In genomic region chr7:134619220-134619975, GRCm38 (mm10) we compare ENCODE assay signal across 17 mouse cellular contexts. TPM values are rescaled to one million over a fixed set of nuclear protein-coding genes. Genes with fewer than 3 reads are reported as not detected.
DNase-seq lines count a peak whose midpoint lies in the region; ATAC-seq and TF ChIP-seq lines count a peak whose summit lies in the region.
"Had no signal": no experiment of that assay in that cellular context is flagged by ENCODE, and none has a peak within 500 bp of the region (broad histone marks: within the 10 kb centered on the region; RNA-seq: fewer than 3 reads in every experiment).

No protein-coding gene starts in this region.

- WGBS in hindbrain, embryonic 14.5 days = 14% methylated on average over 2 of the region's 2 CpGs
- 15% methylated on average over 2 of the region's 2 CpGs for WGBS in hindbrain, embryonic 16.5 days
- 15% methylated on average over 2 of the region's 2 CpGs for WGBS in kidney, postnatal 0 days
- 31% methylated on average over 2 of the region's 2 CpGs for WGBS in intestine, embryonic 15.5 days

- no peak overlapping the region for H3K27ac ChIP-seq in hindbrain, embryonic 14.5 days
- H3K27ac ChIP-seq in hindbrain, embryonic 16.5 days (ENCODE audit: low read depth, low read length) = no peak overlapping the region
- H3K27ac ChIP-seq in kidney, postnatal 0 days = no peak overlapping the region
- no peak overlapping the region for H3K27ac ChIP-seq in intestine, embryonic 15.5 days
- H3K27ac ChIP-seq: gastrocnemius, adult 2 months; midbrain, embryonic 15.5 days; neural tube, embryonic 15.5 days had no signal

- H3K4me2 ChIP-seq in hindbrain, embryonic 14.5 days (replicated peaks) = no peak overlapping the region
- H3K4me2 ChIP-seq in hindbrain, embryonic 16.5 days (ENCODE audit: low read length) = no peak overlapping the region
- H3K4me2 ChIP-seq in kidney, postnatal 0 days (ENCODE audit: low read length) = no peak overlapping the region
- H3K4me2 ChIP-seq in intestine, embryonic 15.5 days (replicated peaks) = no peak overlapping the region
- H3K4me2 ChIP-seq: midbrain, embryonic 15.5 days; neural tube, embryonic 15.5 days had no signal

- H3K9me3 ChIP-seq in hindbrain, embryonic 14.5 days (ENCODE audit: control insufficient read depth, low read length) = no peaks in the 10 kb centered on the region
- no peaks in the 10 kb centered on the region for H3K9me3 ChIP-seq in hindbrain, embryonic 16.5 days (ENCODE audit: control insufficient read depth, low read length)
- H3K9me3 ChIP-seq in kidney, postnatal 0 days (replicated peaks; ENCODE audit: low read length) = no peaks in the 10 kb centered on the region
- no peaks in the 10 kb centered on the region for H3K9me3 ChIP-seq in intestine, embryonic 15.5 days
- H3K9me3 ChIP-seq: midbrain, embryonic 15.5 days; neural tube, embryonic 15.5 days had no signal

- H3K36me3 ChIP-seq in hindbrain, embryonic 14.5 days (replicated peaks; ENCODE audit: control insufficient read depth, insufficient read depth) = no peaks in the 10 kb centered on the region
- no peaks in the 10 kb centered on the region for H3K36me3 ChIP-seq in hindbrain, embryonic 16.5 days (ENCODE audit: control insufficient read depth, insufficient read depth, low read length)
- H3K36me3 ChIP-seq in kidney, postnatal 0 days (ENCODE audit: insufficient read depth, low read length) = no peaks in the 10 kb centered on the region
- H3K36me3 ChIP-seq in intestine, embryonic 15.5 days = no peaks in the 10 kb centered on the region
- H3K36me3 ChIP-seq: midbrain, embryonic 15.5 days; neural tube, embryonic 15.5 days had no signal

- H3K4me3 ChIP-seq in hindbrain, embryonic 14.5 days (replicated peaks; ENCODE audit: low read length) = no peak overlapping the region
- no peak overlapping the region for H3K4me3 ChIP-seq in hindbrain, embryonic 16.5 days (ENCODE audit: low read length)
- H3K4me3 ChIP-seq in kidney, postnatal 0 days (replicated peaks; ENCODE audit: low read depth, low read length) = no peak overlapping the region
- H3K4me3 ChIP-seq in intestine, embryonic 15.5 days (replicated peaks) = no peak overlapping the region
- H3K4me3 ChIP-seq: gastrocnemius, adult 2 months; midbrain, embryonic 15.5 days; neural tube, embryonic 15.5 days had no signal

- H3K9ac ChIP-seq in hindbrain, embryonic 14.5 days = no peak overlapping the region
- no peak overlapping the region for H3K9ac ChIP-seq in hindbrain, embryonic 16.5 days (ENCODE audit: low read depth, low read length)
- no peak overlapping the region for H3K9ac ChIP-seq in kidney, postnatal 0 days (ENCODE audit: low read depth, low read length)
- H3K9ac ChIP-seq in intestine, embryonic 15.5 days = no peak overlapping the region
- H3K9ac ChIP-seq: midbrain, embryonic 15.5 days; neural tube, embryonic 15.5 days had no signal

- no peaks in the 10 kb centered on the region for H3K27me3 ChIP-seq in hindbrain, embryonic 14.5 days (ENCODE audit: control insufficient read depth, insufficient read depth, low read length)
- H3K27me3 ChIP-seq in hindbrain, embryonic 16.5 days (replicated peaks; ENCODE audit: control insufficient read depth, insufficient read depth, low read length) = no peaks in the 10 kb centered on the region
- no peaks in the 10 kb centered on the region for H3K27me3 ChIP-seq in kidney, postnatal 0 days (ENCODE audit: insufficient read depth, low read length)
- no peaks in the 10 kb centered on the region for H3K27me3 ChIP-seq in intestine, embryonic 15.5 days (replicated peaks)
- H3K27me3 ChIP-seq: midbrain, embryonic 15.5 days; neural tube, embryonic 15.5 days had no signal

- ATAC-seq in hindbrain, embryonic 14.5 days (ENCODE audit: low FRiP score) = no peak
- no peak for ATAC-seq in hindbrain, embryonic 16.5 days
- ATAC-seq in kidney, postnatal 0 days (replicated peaks; ENCODE audit: low FRiP score, low read depth) = peak; percentile 66
- ATAC-seq in intestine, embryonic 15.5 days = no peak
- ATAC-seq: intestine, embryonic 16.5 days; midbrain, embryonic 15.5 days had no signal

- DNase-seq in hindbrain, embryonic 14.5 days (ENCODE audit: low spot score) = peak; percentile 36
- DNase-seq in 3134 (ENCODE audit: extremely low read depth, insufficient read length, low spot score) = peak; percentile 40
- DNase-seq in NIH3T3 (ENCODE audit: low read depth) = peak; percentile 12
- peak; percentile 43 for DNase-seq in kidney, postnatal 0 days (ENCODE audit: low spot score)
- no peak for DNase-seq in thymus, postnatal 25 days
- no peak for DNase-seq in cerebellum, adult 8-10 months
- DNase-seq: cerebellum, adult 2 months; gastrocnemius, adult 2 months; heart, postnatal 4 days; layer of hippocampus, adult 9-11 months; right cerebral cortex, adult 18-20 months; thymus, adult 2 months had no signal

- H3K4me1 ChIP-seq in hindbrain, embryonic 14.5 days (replicated peaks; ENCODE audit: control insufficient read depth, insufficient read depth, low read length) = no peaks in the 10 kb centered on the region; the same call in 1 of the 2 replicates
- H3K4me1 ChIP-seq in hindbrain, embryonic 16.5 days (ENCODE audit: control insufficient read depth, insufficient read depth, low read depth, low read length) = no peaks in the 10 kb centered on the region
- no peaks in the 10 kb centered on the region for H3K4me1 ChIP-seq in kidney, postnatal 0 days (replicated peaks; ENCODE audit: insufficient read depth, low read length)
- H3K4me1 ChIP-seq in intestine, embryonic 15.5 days (replicated peaks) = no peaks in the 10 kb centered on the region
- H3K4me1 ChIP-seq: midbrain, embryonic 15.5 days; neural tube, embryonic 15.5 days had no signal

- TF ChIP-seq CTCF in kidney, postnatal 0 days (IDR thresholded peaks at IDR 0.05; ENCODE audit: low read depth) = peak; percentile 49

RNA-seq across cellular contexts. Expression of gene Dock1, which starts 51.1 kb away (rescaled TPM):
- polyA plus RNA-seq in hindbrain, embryonic 14.5 days (2014; fragmentation: Nextera tagmentation; extraction: Ambion mirVana) = 9.8 and 9.9 TPM in 2 replicates
- polyA plus RNA-seq in hindbrain, embryonic 16.5 days (2015; fragmentation: Nextera tagmentation; extraction: Ambion mirVana) = 8.8 and 8.9 TPM in 2 replicates
- polyA plus RNA-seq in kidney, postnatal 0 days (2015; fragmentation: Nextera tagmentation; extraction: Ambion mirVana) = 23.9 and 27.6 TPM in 2 replicates
- 26.4 and 29.5 TPM in 2 replicates for polyA plus RNA-seq in intestine, embryonic 15.5 days (2015; fragmentation: Nextera tagmentation; extraction: Ambion mirVana)

Comparison
In these comparisons a context has a peak if more than half of its experiments do, and no peak if none do; other contexts are left out.
1. DNase-seq: peak in hindbrain, embryonic 14.5 days (single experiment), 3134 (single experiment), NIH3T3 (single experiment) and kidney, postnatal 0 days (single experiment); none in thymus, postnatal 25 days (single experiment) and cerebellum, adult 8-10 months (single experiment).